Mouse (Mus musculus): Measurements from ENCODE around the gene Trem3. TPM values are rescaled to one million over a fixed set of nuclear protein-coding genes. Genes with fewer than 3 reads are reported as not detected.

Gene Trem3
- not detected in 2 replicates for polyA plus RNA-seq (2015; fragmentation: Nextera tagmentation; extraction: Ambion mirVana)

DNA sequence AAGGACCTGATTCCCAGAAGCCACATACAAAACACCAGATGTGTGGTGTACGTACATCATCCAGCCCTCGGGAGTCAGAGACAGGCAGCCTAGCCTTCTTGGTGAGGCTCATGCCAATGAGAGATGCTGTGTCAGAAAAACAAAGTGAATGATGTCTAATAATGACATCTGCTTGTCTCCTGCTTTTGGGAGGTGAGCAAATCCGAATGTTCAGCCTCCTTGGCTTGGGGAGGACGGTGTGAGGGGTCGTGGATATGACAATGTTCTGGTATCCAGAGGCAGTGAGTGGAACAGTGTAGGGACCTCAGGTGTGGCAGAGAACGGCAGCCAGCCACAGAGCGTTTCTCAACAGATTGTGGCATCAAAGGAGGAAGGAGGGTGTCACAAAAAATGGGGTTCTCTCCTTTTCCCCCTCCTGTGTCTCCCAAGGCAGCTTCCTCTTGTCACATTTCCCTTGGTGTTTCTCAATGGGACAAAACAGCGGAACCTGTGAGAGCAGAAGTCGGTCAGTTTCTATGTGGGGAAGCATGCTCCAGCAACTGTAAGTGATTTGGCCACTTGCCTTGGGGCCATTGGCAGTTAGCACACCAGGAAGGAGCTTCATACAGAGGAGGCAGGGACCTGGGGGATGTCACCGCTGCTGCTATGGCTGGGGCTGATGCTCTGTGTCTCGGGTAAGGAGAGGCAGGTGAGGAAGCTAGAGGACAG lies at the start of gene Trem3:
Gene Trem3, plus strand, starts transcription at position 557 of the 708 bp plus-strand sequence.
- H3K4me2 ChIP-seq (replicated peaks), result no peak within 1 kb of the TSS
- H3K4me3 ChIP-seq (replicated peaks), result no peak within 1 kb of the TSS
- H3K9me3 ChIP-seq, result no peaks in the 10 kb centered on the region
- H3K27ac ChIP-seq, result no peak within 1 kb of the TSS
- H3K36me3 ChIP-seq, result no peaks in the 10 kb centered on the region
- WGBS, result 86% methylated on average over 11 of the region's 11 CpGs
- ATAC-seq, result no peak
- no peaks in the 10 kb centered on the region for H3K27me3 ChIP-seq
- no peak within 1 kb of the TSS for H3K9ac ChIP-seq (replicated peaks)
- H3K4me1 ChIP-seq (replicated peaks), result no peaks in the 10 kb centered on the region

DNA sequence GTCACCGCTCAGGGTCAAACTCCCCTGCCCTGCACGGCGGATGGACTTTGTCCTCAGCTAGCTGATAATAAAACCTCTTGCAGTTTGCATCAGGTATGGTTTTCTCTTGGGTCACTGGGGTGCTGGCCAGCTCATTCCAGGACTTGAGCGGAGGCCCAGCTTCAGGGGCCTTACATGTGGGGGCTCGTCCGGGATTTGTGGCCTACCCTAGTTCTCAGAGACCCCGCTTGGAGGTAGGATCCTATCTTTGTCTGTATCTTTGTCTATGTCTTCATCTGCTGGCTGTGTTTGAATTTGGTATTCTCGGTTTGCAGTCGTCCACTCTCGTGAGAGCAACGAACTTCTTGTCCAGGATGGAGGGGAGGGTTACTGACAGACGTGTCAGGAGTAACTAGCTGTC lies 44.5 kb upstream of the Trem3 start:
- Histone ChIP-seq H3K4me2 (replicated peaks) (no peak overlapping the region), H3K27ac (no peak overlapping the region), H3K4me3 (replicated peaks) (no peak overlapping the region), H3K9me3 (peaks cover 15% of the 10 kb centered on the region; the same call in 1 of the 2 replicates), H3K9ac (replicated peaks) (no peak overlapping the region), H3K36me3 (no peaks in the 10 kb centered on the region), H3K27me3 (no peaks in the 10 kb centered on the region), H3K4me1 (replicated peaks) (no peaks in the 10 kb centered on the region)
- ATAC-seq, result no peak
- WGBS, result 95% methylated on average over 12 of the region's 12 CpGs

DNA sequence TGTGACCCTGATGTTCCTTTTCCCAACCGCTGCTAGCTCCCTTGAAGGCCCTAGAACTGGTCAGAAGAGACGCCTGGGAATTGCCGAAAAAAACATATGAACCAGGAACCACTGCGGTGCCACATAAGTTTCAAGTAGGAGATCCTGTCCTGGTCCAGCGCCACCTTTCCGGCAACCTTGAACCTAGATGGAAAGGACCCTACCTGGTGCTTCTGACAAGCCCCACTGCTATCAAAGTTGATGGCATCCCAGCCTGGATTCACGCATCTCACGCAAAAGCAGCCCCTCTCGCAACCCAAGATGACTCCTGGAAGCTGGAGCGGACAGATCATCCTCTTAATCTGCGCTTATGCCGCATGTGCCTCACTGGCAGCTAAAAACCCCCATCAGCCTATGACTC lies 35.0 kb upstream of the Trem3 start:
- no peak overlapping the region for H3K4me3 ChIP-seq (replicated peaks)
- no peak overlapping the region for H3K27ac ChIP-seq
- H3K9ac ChIP-seq (replicated peaks), result no peak overlapping the region
- 96% methylated on average over 12 of the region's 12 CpGs for WGBS
- no peaks in the 10 kb centered on the region for H3K9me3 ChIP-seq
- H3K27me3 ChIP-seq, result no peaks in the 10 kb centered on the region
- H3K4me2 ChIP-seq (replicated peaks), result no peak overlapping the region
- no peaks in the 10 kb centered on the region for H3K36me3 ChIP-seq
- no peaks in the 10 kb centered on the region for H3K4me1 ChIP-seq (replicated peaks)
- ATAC-seq, result no peak

GRCm38 (mm10) chr17:48213511-48213910 lies 34.1 kb upstream of the Trem3 start:
- Histone ChIP-seq H3K4me3 (replicated peaks) (no peak overlapping the region), H3K4me1 (replicated peaks) (no peaks in the 10 kb centered on the region), H3K9ac (replicated peaks) (no peak overlapping the region), H3K36me3 (no peaks in the 10 kb centered on the region), H3K27ac (no peak overlapping the region), H3K27me3 (no peaks in the 10 kb centered on the region), H3K9me3 (no peaks in the 10 kb centered on the region), H3K4me2 (replicated peaks) (no peak overlapping the region)
- WGBS, result 72% methylated on average over 5 of the region's 5 CpGs
- no peak for ATAC-seq

DNA sequence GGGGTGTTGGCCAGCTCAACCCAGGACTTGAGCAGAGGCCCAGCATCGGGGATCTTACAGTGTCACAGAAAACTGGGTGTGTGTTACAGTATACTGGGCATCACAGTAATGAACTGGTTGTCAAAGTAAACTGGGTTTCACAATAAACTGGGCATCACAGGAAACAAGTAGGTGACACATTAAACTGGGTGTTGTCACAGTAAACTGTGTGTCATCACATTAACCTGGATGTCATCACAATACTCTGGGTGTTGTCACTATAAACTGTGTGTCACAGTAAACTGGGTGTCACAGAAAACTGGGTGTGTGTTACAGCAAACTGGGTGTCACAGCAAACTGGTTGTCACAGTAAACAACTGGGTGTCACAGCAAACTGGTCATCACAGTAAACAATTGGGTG lies 32.1 kb upstream of the Trem3 start:
- 98% methylated on average over 1 of the region's 1 CpGs for WGBS
- Histone ChIP-seq H3K27ac (no peak overlapping the region), H3K9ac (replicated peaks) (no peak overlapping the region), H3K9me3 (no peaks in the 10 kb centered on the region), H3K27me3 (no peaks in the 10 kb centered on the region), H3K36me3 (no peaks in the 10 kb centered on the region), H3K4me1 (replicated peaks) (no peaks in the 10 kb centered on the region), H3K4me3 (replicated peaks) (no peak overlapping the region), H3K4me2 (replicated peaks) (no peak overlapping the region)
- no peak for ATAC-seq

DNA sequence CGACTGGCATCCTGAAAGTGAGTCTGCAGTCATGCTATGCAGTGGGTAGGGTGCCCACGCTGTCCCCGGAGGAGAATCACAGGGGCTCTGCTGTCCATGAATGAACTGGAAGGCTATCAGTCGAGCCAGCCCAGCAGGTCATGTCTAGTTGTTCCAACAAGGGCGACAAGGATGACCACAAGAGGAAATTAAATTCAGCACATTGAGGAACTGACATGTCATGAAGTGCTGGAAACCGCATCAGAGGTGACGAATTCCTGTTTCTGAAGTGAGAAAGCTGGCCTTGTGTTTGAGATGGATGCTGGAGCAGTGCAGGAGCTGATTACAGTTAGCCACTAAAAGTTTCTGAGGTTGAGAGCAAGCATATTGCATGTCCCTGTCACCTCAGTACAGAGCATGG lies 16.9 kb upstream of the Trem3 start:
- Histone ChIP-seq H3K4me1 (replicated peaks) (no peaks in the 10 kb centered on the region), H3K36me3 (no peaks in the 10 kb centered on the region), H3K9ac (replicated peaks) (no peak overlapping the region), H3K9me3 (no peaks in the 10 kb centered on the region), H3K4me2 (replicated peaks) (no peak overlapping the region), H3K27me3 (no peaks in the 10 kb centered on the region), H3K27ac (no peak overlapping the region), H3K4me3 (replicated peaks) (no peak overlapping the region)
- no peak for ATAC-seq
- 86% methylated on average over 7 of the region's 7 CpGs for WGBS

DNA sequence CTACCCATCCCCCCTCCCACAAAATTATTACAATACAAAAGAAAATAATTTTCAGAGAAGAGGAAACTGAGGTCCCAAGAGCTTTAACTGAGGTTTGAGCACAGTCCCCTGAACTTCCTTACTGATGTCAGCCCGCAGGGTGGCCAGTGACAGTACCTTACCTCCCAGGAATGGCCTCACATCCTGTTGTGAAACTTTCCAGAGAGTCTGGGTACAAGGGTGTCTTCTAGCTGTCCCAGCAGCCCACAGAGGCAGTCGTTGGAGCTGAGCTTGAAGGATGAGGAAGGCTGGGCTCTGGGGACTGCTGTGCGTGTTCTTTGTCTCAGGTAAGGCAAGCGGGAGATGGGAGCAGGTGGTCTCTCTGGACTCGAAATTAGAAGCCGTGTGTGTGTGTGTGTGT lies 15.1 kb upstream of the Trem3 start, which contains the start of gene Trem1:
Gene Trem1, plus strand, starts transcription at position 251 of the 400 bp plus-strand sequence.
- H3K4me1 ChIP-seq (replicated peaks), result no peaks in the 10 kb centered on the region

DNA sequence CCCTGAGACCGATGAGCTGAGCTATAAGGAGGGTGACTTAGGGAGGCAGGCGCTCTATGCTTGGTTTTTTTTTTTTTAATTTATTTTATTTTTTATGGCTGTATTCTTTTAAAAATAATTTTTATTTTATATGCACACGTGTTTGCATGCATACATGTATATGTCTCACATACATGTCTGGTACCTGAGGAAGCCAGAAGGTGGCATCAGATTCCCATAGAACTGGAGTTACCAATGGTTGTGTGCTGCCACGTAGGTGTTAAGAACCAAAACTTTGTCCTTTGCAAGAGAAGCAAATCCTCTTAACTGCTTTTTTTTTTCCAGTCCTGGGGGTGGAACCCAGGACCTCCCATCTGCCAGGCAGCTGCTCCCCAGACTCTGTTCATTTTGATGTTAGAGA lies 13.8 kb upstream of the Trem3 start:
- Histone ChIP-seq H3K4me3 (replicated peaks) (no peak overlapping the region), H3K9ac (replicated peaks) (no peak overlapping the region), H3K4me1 (replicated peaks) (no peaks in the 10 kb centered on the region), H3K27me3 (no peaks in the 10 kb centered on the region), H3K27ac (no peak overlapping the region), H3K4me2 (replicated peaks) (no peak overlapping the region), H3K36me3 (no peaks in the 10 kb centered on the region), H3K9me3 (0 out of 2 replicates have a peak, but pooled peaks cover 4% of the 10 kb centered on the region)
- no peak for ATAC-seq
- 82% methylated on average over 4 of the region's 4 CpGs for WGBS

More for the DNA sequence above, 15.1 kb upstream of the Trem3 start, which contains the start of gene Trem1:
- Histone ChIP-seq H3K36me3 (no peaks in the 10 kb centered on the region), H3K27me3 (no peaks in the 10 kb centered on the region), H3K9me3 (no peaks in the 10 kb centered on the region), H3K9ac (replicated peaks) (no peak within 1 kb of the TSS), H3K27ac (no peak within 1 kb of the TSS), H3K4me3 (replicated peaks) (no peak within 1 kb of the TSS), H3K4me2 (replicated peaks) (no peak within 1 kb of the TSS)
- WGBS, result 88% methylated on average over 6 of the region's 6 CpGs
- no peak for ATAC-seq

- no peak for ATAC-seq
- Histone ChIP-seq H3K4me1 (replicated peaks) (no peaks in the 10 kb centered on the region), H3K27ac (no peak overlapping the region), H3K4me2 (replicated peaks) (no peak overlapping the region), H3K9me3 (0 out of 2 replicates have a peak, but pooled peaks cover 4% of the 10 kb centered on the region), H3K9ac (replicated peaks) (no peak overlapping the region), H3K27me3 (no peaks in the 10 kb centered on the region), H3K4me3 (replicated peaks) (no peak overlapping the region), H3K36me3 (no peaks in the 10 kb centered on the region)
- 79% methylated on average over 5 of the region's 5 CpGs for WGBS
These were observed 13.0 kb upstream of the Trem3 start for GRCm38 (mm10) chr17:48234550-48234949.

- H3K36me3 ChIP-seq, result no peaks in the 10 kb centered on the region
- no peak overlapping the region for H3K4me3 ChIP-seq (replicated peaks)
- H3K9ac ChIP-seq (replicated peaks), result no peak overlapping the region
- 0 out of 2 replicates have a peak, but pooled peaks cover 4% of the 10 kb centered on the region for H3K9me3 ChIP-seq
- WGBS, result 66% methylated on average over 4 of the region's 4 CpGs
- no peak overlapping the region for H3K27ac ChIP-seq
- no peak overlapping the region for H3K4me2 ChIP-seq (replicated peaks)
- no peaks in the 10 kb centered on the region for H3K4me1 ChIP-seq (replicated peaks)
- ATAC-seq, result no peak
- H3K27me3 ChIP-seq, result no peaks in the 10 kb centered on the region
These were observed 11.7 kb upstream of the Trem3 start for GRCm38 (mm10) chr17:48235773-48236370.

GRCm38 (mm10) chr17:48237621-48238020 lies 10.0 kb upstream of the Trem3 start:
- H3K27ac ChIP-seq, result no peak overlapping the region
- H3K36me3 ChIP-seq, result no peaks in the 10 kb centered on the region
- ATAC-seq, result no peak
- H3K9ac ChIP-seq (replicated peaks), result no peak overlapping the region
- H3K27me3 ChIP-seq, result no peaks in the 10 kb centered on the region
- no peak overlapping the region for H3K4me3 ChIP-seq (replicated peaks)
- H3K4me2 ChIP-seq (replicated peaks), result no peak overlapping the region
- no peaks in the 10 kb centered on the region for H3K4me1 ChIP-seq (replicated peaks)
- WGBS, result 92% methylated on average over 8 of the region's 8 CpGs
- H3K9me3 ChIP-seq, result 0 out of 2 replicates have a peak, but pooled peaks cover 4% of the 10 kb centered on the region

DNA sequence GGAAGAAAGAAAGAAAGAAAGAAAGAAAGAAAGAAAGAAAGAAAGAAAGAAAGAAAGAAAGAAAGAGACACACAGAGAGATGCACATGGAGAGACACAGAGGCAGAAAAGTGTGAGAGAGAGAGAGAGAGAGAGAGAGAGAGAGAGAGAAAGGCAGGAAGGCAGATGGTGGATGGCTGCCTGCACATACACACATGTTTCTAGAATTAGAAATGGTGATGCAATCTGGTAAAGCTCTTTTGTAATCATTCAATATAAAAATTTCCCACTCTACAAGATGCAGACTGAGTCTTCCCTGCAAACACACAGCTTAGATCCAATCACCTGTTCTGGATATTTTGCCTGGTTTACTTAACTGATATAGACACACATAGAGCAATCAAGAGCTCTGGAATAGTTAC lies 1.5 kb downstream of the Trem3 start:
- no peak for ATAC-seq
- Histone ChIP-seq H3K4me2 (replicated peaks) (no peak overlapping the region), H3K27ac (no peak overlapping the region), H3K27me3 (no peaks in the 10 kb centered on the region), H3K4me1 (replicated peaks) (no peaks in the 10 kb centered on the region), H3K9me3 (no peaks in the 10 kb centered on the region), H3K4me3 (replicated peaks) (no peak overlapping the region), H3K9ac (replicated peaks) (no peak overlapping the region), H3K36me3 (no peaks in the 10 kb centered on the region)
